Mouse (Mus musculus) cerebellum, postnatal 10 days (tissue): ENCODE measurements at regions not wholly inside any gene's neighbourhood (a gene's known extent, or its start where the extent isn't known, plus 50 kb on each side); places are given as distances from the start of the nearest gene placed in this dataset.
A peak's percentile ranks its signal among the peaks of the same experiment; 100 is the strongest.

ENCODE experiments used
- DNase-seq, 2 experiments: peaks; one replicate each; pipeline ENCODE4 v3.0.0; 2021; ENCODE audit warnings: mixed read lengths in 2 of 2

DNA sequence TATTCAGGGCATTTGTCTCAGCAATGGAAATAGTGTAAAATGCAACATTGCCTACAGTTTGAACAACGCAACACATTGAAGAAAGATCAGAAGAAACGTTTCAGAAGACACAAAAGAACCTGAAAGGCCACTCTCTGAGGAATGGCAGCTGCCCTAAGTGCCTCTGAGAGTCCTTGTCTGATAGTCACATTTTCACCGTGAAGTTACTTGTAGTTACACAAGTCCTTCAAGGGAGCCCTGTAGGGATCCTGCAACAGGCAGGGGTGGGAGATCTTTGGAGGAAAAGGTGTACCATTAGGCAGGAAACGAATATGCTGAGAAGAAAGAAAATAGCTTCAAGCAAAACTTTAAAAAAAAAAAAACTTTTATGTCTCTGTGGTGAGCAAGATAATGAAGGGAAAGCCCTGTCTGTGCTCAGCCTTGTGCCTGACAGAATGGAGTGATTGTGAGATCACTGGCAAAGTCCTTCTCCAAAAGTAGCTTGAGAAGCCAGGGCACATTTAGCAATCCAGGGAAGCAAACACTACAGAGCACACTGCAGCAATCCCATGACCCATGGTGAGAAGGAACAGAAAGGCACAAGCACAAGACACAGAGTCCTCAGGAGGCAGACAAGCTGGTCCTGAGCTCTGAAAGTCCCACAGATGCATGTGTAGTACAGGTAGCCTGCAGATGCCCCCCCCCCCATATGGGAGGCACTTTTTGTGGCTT lies 112.3 kb upstream of the Tnfaip3 start:
- no peak for DNase-seq

- no peak for DNase-seq
These were observed 111.5 kb upstream of the Tnfaip3 start for GRCm38 (mm10) chr10:19126922-19127321.

DNA sequence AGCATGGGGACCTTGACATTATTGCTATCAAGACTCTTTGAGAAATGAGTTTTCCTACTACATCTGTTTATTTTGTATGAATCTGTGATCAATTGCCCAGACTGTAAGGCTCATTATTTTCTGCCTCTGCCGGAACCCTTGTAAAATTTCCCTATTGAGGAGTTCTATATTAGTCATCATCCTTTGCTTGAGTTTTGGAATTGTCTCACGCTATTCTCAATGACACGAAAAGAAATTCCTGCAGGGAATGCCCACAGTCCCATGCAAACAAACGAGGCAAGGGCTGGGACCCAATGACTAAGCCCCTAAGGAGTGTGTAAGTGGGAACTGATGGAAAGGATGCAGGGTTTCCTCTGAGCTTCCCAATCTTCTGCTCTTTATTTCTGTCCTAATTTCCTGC lies 111.0 kb upstream of the Tnfaip3 start:
- no peak for DNase-seq

- DNase-seq = no peak
These were observed 108.2 kb upstream of the Tnfaip3 start for GRCm38 (mm10) chr10:19123691-19124090.

GRCm38 (mm10) chr10:19122221-19122620 lies 106.8 kb upstream of the Tnfaip3 start:
- DNase-seq = no peak

GRCm38 (mm10) chr10:19119281-19120049 lies 104.0 kb upstream of the Tnfaip3 start:
- no peak for DNase-seq

GRCm38 (mm10) chr10:19118569-19119280 lies 103.3 kb upstream of the Tnfaip3 start:
- DNase-seq = no peak

DNA sequence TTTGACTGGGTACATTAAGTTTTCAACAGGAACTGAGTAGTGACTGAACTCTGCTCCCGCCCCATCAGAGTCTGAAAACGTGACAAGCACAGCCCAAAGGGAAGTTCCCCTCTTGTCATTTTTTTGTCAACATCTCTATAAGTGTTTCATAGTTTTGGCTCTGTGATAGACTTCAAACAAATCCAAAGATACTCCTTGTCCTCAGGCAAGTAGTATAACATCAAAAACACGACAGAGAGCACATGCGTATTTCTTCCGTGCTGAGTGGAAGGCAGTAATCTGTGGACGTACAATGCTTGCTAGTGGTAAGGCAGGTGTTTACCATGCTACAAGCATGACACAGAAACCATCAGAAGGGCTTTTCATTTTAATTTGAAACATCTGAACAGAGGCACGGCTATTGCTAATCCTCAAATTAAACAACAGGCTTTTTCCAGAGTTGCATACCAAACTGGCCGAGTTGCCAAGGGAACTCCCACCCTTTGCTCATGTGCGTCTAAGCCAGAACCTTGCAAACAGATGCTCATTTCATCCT lies 101.7 kb upstream of the Tnfaip3 start:
- DNase-seq = no peak

DNA sequence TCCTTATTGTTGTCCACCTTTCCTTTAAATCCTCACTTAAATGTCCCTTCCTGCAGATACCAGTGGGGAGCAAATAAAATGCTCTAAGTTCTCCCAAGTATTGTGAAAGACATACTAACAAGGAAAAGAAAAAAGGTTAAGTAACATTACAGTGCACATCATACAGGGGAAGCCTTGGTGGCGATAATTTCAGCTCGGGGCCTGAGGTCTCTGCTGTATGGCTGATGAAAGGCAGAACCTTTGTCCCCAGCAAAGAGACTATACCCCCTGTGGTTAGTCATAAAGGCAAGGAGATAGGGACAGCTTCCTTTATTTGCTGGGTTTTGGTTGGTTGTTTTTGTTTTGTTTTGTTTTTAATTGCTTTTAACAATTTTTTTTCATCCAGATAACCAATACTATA lies 97.0 kb upstream of the Tnfaip3 start:
- no peak for DNase-seq

- no peak for DNase-seq
These were observed 89.8 kb upstream of the Tnfaip3 start for GRCm38 (mm10) chr10:19105231-19105681.

DNA sequence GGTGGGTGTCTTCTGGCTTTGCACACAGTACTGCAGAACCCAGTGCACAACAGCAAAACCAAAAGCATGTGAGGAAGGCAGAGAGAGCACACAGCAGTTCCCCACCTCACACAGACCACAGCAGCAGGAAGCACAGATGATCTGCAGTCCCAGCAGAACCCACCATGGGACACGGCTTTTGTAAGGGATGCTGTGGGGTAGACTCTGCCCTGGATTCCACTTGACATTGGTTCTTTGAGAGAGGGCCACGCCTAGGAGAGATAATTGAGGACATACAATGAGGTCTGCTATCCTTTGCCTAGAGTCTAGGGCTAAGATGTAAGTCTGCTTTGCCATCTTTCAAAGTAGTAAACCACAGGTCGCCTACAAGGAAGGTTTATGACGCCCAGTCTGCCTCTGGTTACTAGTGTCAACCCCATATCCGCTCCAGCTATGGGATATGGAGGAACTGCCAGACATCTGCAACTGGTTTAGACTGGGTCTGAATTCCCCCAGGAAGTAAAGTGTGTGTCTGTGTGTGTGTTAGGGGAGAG lies 89.3 kb upstream of the Tnfaip3 start:
- DNase-seq = no peak

- no peak for DNase-seq
These were observed 84.2 kb upstream of the Tnfaip3 start for GRCm38 (mm10) chr10:19099369-19100285.

GRCm38 (mm10) chr10:19094297-19094696 lies 78.8 kb upstream of the Tnfaip3 start:
- DNase-seq = peak; percentile 23 to 42

GRCm38 (mm10) chr10:19093689-19094088 lies 78.2 kb upstream of the Tnfaip3 start:
- DNase-seq = no peak

DNA sequence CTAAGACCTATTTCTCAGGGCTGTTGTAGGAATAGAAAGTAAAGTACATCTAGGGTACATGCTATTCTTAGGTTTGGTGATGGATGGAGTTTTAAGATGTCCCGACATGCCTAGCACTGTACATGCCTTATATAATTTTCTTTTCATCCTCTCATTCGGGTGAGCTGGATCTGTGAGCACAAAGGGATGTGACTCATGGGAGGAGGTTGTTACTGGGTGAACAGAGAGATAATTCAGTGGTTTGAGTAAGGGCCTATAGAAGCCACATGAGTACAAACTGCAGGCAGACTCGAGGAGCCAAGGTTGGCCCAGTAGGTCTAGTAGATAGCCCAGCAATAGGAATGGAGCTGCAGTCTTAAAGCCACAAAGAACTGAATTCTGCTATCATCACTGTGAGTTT lies 76.5 kb upstream of the Tnfaip3 start:
- no peak for DNase-seq

DNA sequence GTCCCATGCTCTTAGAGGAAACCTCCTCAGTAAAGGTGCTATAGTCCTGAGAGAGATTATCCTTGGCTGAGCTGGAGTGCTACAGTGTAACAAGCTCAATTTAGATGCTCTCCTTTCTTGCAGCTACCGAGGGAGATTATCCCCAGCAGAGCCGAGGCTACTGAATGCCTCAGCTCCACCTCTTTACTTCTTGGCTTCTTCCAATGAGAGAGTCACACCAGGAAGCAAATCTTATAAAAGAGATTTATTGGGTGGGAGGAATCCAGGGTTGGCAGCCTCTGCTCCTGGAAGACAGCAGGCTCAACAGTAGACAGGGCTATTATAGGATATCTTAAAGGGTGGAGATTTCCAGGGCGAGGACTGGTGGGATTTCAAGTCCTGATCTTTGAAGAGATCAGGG lies 75.7 kb upstream of the Tnfaip3 start:
- DNase-seq = no peak

- DNase-seq = no peak
These were observed 71.5 kb upstream of the Tnfaip3 start for GRCm38 (mm10) chr10:19086995-19087394.

DNA sequence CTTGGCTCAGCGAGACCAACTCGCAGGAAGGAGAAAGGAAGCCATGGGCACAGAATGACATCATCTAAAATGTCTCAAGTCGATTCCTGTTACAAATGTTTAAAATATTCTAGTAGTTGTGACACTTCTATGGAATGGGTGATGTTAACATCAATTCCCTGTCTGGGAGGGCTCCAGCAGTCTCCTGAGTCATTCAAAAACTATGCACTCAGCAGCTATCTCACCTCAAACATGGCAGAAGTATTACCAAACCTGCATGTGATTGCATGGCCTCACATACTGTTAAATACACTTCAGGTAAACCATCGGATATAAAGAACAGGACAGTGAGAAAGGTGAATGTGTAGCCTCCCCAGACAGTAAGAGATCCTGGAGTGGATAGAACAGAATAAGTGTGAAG lies 66.7 kb upstream of the Tnfaip3 start:
- no peak for DNase-seq

DNA sequence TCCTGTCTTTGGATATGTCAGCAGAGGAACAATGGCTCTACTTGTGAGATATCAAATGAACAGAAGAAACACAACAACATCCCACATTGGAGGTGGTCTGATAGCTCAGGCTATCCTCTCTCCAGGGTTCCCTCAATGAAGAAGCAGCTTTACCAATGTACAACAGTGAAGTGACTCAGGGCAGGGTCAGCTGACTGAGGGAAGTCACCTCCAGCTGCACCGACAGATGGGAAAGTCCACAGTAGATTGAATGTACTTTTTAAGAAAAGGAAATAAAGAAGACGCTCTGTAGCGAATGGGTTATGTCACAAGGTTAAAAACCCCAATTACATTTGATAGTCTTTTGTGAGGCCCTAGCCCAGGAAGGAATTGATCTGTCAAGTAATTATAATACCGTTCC lies 62.6 kb upstream of the Tnfaip3 start:
- no peak for DNase-seq

- no peak for DNase-seq
These were observed 52.9 kb upstream of the Tnfaip3 start for GRCm38 (mm10) chr10:19068377-19068776.

GRCm38 (mm10) chr10:19067623-19068022 lies 52.2 kb upstream of the Tnfaip3 start:
- no peak for DNase-seq

GRCm38 (mm10) chr10:19066821-19067350 lies 51.4 kb upstream of the Tnfaip3 start:
- DNase-seq = no peak
